Mouse (Mus musculus) Muller cell, postnatal 12 days (primary cell): ENCODE results near the gene Ppp1ca.

Experiments used
- DNase-seq: peaks from one replicate; pipeline ENCODE4 v3.0.0-alpha.2; 2015; ENCODE audit errors: inconsistent ontology term

Ppp1ca gene

DNA sequence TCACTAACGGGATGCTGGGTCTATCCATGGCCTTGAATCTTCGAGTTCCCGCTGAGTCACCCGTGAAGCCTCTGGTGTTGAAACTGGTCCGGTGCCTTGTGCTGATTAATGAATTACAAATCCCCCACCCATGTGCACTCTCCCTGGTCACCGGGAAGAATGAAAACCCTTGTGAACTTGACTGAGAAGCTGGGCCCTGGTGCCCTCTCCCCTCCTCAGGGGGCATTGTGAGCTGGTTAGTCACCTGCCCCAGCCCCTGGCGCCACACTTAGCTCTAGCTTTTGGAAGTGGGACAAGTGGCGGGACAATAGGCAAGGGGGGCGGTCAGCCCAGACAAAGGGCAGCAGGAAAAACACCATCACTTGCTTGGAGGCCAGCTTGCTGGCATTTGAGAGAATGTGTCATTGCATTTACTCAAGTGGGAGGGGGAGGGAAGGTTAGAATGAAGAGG, 21.7 kb downstream of the Ppp1ca start:
- DNase-seq, result peak; percentile 99

DNA sequence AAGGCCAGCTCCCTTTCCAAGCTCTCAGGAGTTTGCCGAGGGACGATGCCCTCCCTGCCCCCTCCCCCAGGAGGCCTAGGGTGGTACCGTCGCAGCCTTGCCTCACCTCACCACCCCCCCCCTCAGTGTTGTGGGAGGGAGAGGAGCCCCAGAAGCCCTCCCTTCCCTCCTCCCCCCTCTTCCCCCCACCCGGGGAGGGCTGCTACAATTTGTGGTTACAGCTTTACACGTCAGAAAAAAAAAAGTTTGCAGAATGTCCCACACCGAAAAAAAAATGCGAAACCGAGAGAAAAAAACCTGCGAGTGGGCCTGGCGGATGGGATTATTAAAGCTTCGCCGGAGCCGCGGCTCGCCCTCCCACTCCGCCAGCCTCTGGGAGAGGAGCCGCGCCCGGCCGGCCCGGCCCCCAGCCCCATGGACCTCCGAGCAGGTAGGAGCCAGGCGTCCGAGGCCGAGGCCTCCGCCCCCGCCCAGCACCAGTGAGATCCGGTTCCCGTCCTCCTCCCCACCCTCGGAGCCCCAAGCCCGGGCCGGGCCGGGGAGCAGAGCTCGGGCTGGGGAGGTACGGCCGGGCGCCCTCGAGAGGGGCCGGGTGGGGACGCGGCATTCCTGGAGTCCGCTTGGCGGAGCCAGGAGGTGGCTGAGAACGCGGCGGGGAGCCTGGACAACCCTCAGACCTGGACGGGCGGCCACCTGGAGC, 22.4 kb downstream of the Ppp1ca start, which contains the start of the genes Clcf1 and AC109138.7:
Gene Clcf1 (plus strand): TSS at position 168 of the 700 bp plus-strand sequence.
Gene AC109138.7 (plus strand): TSS at position 287 of the 700 bp plus-strand sequence.
- peak; percentile 97 for DNase-seq

DNA sequence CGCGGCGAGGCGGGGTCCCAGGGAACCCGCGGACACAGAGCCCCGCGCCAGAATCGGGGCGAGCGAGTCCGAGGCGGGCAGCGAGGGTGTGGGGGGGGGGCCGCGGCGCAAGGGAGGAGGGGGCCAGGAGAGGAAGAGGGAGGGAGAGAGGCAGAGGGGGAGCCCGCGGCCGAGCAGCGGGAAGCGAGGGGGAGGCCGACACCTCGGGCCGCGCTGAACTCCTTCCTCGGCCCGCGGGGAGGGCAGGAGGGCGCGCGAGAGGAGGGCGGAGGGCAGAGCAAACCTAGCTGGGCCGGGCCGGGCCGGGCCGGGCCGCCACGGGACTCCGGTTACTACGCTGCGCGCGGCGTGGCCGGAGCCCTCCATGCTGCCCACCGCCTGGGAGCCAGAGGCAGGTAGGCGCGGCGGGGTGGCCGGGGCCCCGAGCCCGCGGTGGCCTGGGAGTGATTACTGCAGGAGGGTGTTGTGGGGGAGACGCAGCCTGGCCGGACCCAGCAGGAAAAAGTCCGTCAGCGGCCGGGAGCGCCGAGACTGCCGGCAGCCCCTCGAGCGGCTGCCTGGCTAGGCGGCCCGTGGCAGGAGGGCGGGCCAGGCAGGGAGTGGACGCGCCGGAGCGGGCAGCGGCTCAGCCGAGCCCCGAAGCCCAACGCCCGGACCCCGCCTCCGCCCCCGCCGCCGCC, 23.0 kb downstream of the Ppp1ca start:
- peak; percentile 70 for DNase-seq

DNA sequence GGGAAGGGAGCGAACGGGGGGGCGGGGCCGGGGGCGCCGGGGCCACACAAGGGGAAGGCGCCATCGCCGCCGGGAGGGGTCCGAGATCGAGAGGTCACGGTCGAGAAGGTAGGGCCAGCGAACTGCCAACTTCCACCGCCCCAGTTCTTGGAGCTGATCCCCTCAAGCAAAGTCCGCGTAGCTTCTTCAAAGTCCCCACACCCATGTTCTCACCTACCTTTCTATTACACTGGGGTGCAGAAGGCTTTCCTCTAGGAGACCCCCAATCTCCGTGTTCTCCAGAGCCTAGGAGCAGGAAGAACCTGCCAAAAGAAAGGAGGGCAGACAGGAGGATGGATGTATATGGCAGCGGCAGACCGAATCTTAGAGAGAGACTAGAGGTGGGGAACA, 23.6 kb downstream of the Ppp1ca start:
- DNase-seq, result no peak

DNA sequence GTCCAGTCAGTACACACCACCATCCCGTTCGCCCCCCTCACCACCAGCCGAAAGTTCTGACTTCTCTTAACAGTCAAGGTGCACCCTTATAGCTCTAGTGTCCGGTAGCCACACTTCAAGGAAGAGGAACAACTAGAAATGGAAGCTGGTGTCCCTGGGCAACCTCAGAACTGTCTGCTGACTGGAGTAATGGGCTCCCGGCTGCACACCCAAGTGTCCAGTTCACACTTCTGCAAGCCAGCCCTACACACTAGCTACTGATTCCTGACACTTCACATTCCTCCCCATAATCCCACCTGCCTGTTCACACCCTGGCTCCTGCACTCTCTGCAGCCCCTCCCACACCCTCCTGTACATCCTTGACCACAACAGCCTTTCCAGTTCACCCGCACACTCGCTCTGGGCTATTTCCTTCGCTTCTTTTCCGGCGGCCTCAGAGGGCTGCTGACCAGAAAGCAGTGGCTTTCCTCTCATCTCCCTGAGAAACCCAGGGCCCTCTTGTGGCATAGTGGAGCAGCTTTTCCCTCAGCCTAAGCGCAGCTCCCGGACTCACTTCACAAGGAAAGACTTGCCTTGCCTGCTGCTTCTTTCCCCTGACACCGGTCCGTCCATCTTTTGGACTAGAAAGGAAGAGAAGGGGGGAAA, 24.3 kb downstream of the Ppp1ca start:
- peak; percentile 58 for DNase-seq

DNA sequence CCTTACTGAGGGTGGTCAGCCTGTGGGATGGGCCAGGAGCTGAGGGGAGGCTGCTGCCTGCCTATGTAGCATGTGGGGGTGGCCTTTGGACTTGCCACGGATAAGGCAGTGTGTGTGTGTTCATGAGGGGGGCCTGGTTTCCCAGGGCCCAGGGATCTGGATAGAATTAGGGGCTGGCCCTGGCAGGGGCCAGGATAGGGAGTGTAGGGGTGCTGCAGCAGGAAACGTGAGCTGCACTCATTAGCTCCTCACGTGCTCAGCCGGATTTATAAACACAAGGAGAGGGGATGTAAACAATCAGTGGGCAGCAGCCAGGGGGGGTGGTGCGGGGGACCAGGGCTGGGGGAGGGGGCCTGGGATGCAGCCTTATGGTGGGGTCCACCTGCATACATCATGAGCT, 25.3 kb downstream of the Ppp1ca start:
- no peak for DNase-seq

DNA sequence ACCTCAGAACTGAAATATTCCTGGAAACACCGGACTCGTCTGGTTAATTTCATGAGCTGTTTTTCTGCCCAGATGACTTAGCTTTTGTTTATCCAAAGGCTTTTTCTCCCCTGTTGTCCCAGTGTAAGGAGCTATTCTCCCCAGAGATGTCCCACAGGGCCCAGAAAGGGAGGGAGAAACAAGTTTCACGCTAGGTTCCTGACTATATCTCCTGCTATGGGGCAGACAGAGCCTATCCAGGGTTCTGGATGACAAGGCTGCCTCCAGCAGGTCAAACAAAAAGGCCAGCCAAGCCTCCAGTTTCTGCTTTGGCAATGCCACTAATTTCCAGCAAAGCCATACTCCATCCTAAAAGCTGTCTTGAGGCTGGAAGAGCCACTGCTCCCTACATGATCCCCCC, 26.0 kb downstream of the Ppp1ca start:
- no peak for DNase-seq

DNA sequence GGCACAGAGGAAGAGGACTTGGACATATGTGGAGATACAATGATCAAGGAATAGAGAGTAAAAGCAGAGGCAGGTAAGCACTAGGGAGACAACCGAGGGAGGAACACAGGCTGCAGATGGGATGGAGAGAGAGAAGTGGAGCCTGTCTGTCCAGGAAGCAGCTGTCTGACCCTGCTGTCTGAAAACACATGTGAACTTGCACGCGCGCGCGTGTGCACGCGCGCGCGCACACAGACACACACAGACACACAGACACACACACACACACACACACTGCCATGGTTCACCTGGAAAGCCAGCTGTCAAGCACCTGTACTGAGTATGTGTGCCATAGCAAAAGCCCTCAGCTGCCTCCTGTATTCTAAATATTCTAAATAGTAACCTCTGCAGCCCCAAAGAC, 26.4 kb downstream of the Ppp1ca start:
- DNase-seq, result no peak

DNA sequence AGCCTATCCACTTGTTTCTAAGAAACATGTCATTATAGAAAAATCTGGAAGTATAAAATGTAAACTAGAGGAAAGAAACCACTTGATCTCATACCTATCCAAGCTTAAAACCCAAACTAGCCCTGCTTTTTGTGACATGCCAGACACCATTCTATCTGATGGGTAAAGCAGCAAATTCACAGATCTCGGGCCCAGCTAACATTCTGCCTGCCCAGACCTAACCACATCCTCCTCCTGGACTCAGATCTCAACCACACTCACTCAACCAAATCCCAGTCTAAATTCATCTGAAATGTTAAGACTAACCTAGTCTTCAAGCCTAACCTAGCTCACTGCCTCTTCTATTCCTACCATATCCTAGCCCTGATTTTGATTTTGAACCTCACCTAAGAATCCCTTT, 26.9 kb downstream of the Ppp1ca start:
- no peak for DNase-seq

DNA sequence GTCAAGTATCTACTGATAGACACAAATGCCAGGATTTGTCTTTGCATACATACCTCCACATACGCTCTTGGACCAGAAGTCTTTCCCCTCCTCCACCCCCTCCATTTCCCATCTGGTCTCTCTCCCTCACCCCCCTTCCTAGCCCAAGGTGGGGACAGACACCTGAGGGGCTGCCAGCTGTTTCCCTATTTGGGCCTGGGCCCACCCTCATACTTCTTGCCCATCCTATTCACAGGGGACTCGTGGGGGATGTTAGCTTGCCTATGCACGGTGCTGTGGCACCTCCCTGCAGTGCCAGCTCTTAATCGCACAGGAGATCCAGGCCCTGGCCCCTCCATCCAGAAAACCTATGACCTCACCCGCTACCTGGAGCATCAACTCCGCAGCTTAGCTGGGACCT, 28.1 kb downstream of the Ppp1ca start:
- no peak for DNase-seq

DNA sequence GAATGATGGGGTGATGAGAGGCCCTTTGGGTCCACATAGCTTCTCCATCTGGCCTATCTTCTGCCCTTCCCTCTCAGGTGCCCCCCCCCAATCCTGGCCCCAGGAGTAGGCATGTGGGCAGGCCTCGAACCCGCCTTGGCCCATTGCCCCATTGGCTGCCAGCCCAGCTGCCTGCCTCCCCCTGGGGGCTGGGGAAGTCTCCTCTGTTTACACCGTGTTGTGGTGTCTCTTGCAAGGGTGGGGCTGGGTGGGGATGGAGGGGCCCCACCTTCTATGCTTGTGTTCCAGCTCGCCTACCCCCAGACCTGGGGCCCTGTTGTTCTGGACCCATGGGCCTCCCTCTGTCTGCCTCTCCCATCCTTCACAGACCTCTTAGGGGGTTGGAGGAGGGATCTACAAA, 28.6 kb downstream of the Ppp1ca start:
- no peak for DNase-seq

DNA sequence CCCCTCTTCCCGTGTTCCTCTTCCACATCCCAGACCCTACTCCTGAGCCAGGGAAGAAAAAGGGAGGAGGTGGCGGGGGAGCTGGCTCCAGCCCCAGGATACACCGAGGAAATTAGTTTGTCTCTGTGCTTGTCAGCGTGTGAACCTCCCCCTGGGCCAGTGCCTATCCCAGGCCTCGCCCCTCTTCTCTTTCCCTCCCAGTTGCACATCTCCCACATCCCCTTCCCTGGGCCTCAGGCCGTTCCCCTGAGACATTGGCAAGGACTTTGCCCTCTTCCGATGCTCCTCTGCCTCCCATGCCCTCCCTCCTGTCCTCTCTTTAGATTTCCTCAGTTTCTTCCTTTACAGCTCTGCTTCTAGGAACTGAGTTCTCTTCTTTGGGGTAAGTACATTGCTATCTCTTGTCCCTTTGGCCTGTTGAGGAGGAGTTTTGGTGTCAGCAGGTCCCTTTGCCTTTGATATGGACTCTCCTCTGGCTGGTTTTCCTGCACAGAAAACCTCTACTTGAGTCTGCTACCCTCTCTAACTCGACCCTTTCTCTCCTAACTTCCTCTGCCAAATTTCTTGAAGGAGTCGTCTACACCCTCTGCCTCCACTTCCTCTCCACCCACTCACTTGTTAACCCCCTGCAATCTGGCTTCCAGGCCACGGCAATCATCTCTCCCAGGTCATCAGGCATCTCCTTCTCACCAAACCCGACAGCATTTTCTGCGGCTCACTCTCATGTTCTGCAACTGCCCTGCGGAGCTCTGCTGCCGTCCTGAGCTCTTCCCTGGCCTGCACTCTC, 29.3 kb downstream of the Ppp1ca start:
- DNase-seq, result no peak

DNA sequence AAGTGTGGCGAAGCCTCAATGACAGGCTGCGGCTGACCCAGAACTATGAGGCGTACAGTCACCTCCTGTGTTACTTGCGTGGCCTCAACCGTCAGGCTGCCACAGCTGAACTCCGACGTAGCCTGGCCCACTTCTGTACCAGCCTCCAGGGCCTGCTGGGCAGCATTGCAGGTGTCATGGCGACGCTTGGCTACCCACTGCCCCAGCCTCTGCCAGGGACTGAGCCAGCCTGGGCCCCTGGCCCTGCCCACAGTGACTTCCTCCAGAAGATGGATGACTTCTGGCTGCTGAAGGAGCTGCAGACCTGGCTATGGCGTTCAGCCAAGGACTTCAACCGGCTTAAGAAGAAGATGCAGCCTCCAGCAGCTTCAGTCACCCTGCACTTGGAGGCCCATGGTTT, 30.3 kb downstream of the Ppp1ca start:
- no peak for DNase-seq

DNA sequence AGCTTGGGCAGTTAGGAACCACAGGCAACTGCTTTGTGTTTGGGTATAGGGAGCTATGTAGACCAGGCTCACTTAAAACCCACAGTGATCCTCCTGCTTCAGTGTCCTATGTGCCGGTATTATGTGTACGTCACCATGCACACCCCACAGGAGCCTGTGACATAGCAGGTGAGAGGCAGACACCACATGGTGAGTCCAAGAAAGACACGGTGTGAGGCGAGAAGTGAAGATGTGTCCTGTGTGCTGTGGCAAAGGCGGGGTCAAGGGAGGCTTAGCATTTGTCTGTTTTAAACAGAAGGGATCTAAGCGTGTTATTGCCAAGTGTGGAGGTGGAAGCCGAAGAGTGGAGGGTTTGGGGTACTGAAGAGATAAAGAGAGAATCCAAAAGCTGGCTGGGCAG, 34.9 kb downstream of the Ppp1ca start:
- no peak for DNase-seq

DNA sequence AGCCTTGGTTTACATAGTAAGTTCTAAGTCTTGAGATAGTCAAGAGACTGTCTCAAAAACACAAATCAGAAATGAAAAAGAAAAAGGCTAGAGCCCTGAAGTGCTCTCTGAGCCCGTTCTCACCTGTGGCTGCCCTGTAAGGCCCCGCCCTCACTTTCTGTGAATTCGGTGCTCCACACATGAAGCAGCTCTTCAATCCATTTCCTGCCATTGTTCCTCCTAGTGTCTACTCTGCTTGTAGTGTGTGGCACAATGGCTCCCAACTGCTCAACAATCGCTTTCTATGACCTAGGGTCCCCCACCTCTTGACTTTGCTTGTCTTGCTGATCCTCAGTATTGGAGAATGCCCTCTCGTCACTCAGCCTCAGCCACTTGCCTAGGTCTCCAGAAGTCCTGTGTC, 35.6 kb downstream of the Ppp1ca start:
- no peak for DNase-seq

DNA sequence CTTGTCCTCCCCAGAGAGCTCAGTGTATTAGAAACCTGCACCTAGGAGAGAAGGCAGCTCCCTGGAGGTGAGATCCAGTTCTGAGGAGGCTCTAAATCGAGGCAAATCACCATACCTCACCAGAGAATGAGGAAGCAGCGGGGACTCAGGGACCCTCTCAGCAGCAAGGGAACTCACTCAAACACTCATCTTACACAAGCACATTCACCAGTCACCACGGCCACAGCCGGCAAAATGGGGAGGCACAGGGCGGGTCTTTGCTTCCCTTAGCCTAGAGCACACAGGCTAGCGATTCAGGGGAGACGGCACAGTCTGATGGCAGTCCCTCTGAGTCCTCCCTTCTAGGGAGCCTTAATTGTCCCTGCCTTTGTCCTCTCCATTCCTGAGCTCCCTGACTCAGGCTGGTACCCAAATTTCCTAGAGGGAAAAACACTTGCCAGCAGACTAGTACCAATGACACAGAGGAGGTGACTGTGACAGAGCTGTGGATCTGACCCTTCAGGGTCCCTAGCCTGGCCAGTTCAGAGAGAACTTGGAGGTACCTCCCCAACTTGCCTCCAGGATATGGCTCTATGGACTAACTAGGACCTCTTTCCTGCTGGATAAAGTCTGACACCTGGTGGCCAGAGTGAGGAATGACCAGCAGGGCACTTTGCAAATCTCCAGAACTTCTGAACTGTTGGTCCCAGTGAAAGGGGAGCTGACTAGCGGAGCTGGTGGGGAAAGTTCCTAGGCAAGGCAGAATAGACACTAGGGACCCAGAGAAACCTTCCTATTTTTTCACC, 36.2 kb downstream of the Ppp1ca start:
- DNase-seq, result peak; percentile 83

DNA sequence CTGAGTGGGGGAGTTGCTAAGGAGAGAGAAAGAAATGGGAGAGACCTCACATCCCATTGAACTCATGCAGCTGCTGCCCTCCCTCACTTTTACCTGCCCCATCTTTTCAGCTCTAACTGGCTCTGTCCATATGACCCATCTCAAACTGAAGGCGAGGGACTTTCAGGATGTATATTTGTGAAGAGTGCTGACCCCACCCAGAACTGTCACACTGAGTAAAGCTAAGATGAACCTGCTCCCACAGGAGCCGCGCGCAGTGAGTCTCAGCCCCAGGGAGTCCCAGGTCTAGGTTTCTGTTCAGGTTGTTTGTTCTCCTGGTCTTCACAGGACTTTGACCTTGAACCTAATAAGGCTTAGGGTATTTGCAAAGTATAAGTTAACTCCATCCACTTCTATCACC, 37.0 kb downstream of the Ppp1ca start:
- no peak for DNase-seq

DNA sequence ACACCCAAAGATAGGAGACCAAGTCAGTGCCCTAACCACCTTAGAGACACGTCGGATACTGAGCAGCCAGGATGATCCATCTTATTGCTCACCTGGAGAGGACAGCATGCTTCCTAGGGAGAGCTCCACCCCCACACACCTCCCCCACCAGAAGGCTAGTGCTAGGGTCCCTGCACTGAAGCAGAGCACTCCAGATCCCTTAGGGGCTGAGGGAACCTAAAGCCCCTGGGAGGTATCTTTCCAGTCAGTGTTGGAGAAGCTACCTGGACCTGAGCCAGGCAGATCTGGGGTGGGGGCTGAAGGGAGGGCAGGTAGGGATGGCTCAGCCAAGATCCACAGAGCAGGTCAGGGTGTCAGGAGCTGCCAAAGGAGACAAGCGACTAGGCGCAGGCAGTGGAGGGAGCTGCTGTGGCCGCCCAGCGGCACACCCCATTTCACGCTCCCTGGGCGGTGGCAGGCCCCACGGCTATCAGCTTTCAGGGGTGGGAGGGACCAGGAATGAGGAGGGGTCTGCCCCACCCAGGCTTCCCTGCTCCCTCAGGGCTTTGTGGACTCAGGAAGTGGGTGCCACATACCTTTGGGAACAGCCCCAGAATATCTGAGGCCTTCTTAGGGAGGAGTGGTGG, 37.7 kb downstream of the Ppp1ca start:
- DNase-seq, result no peak

DNA sequence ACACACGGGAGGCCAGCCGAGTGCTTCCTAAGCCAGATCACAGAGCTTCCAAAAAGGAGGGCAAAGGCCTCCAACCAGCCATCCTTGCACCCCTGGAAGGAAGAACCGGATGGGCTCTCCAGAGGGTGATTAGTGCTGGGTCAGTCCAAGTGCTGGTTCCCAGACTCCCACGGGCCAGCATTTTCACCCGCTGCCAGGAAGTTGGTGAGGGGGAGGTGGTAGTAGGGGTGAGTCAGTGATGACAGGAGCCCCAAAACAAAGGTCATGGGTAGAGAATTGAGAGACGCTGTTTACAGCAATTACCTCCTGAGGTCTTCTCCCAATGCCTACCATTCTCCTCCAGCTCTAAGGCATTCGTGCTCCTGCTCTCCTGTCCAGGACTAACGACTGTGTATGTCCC, 38.5 kb downstream of the Ppp1ca start:
- peak; percentile 63 for DNase-seq

DNA sequence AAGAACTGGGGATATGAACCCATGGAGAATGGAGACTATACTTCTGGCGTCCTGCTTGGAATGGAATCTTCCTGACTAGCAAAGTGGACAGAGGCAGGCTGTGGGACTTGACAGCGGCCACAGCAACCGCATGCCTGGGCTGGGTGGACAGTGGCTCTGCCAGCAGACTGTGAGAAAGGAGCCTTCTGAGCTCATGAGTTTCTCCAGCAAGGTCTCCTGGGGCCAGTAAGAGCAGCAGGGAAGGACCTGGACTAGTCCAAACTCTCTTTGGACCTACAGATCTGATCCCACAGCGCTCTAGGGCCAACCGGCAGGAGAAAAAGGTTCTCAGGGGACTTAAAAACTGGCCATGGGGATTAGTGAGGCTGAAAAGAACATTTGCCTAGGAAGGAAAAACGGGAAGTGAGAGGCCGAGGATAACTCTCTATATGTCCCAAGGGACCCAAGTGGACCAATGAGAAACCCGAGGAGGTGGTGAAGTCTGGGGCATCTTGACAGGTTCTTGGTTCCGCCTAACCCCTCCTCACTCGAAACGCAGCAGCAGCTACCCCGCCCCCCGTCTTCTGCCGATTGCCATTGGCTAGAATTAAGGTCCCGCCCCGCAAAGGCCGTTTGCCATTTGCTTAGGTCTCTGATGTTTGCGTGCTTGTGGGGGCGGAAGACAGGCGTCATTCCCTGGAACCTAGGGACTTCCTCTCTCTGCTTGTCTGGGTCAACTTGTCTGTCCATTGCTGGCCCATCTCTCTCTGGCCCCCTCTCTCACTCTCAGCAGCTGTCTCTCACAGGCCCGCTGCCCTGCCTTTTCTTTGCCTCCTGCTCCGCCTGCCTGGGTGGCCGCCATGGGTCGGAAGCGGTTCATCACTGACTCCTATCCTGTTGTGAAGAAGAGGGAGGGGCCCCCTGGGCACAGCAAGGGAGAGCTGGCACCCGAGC, 39.7 kb downstream of the Ppp1ca start, which contains the start of gene Pold4:
Gene Pold4 (plus strand): TSS at position 647 of the 933 bp plus-strand sequence.
- DNase-seq, result peak; percentile 96
